Mouse (Mus musculus) gastrocnemius, adult 8-10 months (tissue): Measurements from ENCODE around the gene Sept9. TPM values are rescaled to one million over a fixed set of nuclear protein-coding genes. Genes with fewer than 3 reads are reported as not detected.

Experiments used
- DNase-seq, 2 experiments: peaks; one replicate each; pipeline ENCODE4 v3.0.0; 2022; ENCODE audit warnings: low spot score in 2 of 2
- total RNA-seq, 4 experiments: library from RNA; stranded (reverse); gene quantifications; 2 replicates each; pipeline ENCODE4 v1.2.4; 2022

Sept9 gene
- total RNA-seq, 4 experiments from 2014 or later = 5.7 to 16.2 (median 12.4) TPM

DNA sequence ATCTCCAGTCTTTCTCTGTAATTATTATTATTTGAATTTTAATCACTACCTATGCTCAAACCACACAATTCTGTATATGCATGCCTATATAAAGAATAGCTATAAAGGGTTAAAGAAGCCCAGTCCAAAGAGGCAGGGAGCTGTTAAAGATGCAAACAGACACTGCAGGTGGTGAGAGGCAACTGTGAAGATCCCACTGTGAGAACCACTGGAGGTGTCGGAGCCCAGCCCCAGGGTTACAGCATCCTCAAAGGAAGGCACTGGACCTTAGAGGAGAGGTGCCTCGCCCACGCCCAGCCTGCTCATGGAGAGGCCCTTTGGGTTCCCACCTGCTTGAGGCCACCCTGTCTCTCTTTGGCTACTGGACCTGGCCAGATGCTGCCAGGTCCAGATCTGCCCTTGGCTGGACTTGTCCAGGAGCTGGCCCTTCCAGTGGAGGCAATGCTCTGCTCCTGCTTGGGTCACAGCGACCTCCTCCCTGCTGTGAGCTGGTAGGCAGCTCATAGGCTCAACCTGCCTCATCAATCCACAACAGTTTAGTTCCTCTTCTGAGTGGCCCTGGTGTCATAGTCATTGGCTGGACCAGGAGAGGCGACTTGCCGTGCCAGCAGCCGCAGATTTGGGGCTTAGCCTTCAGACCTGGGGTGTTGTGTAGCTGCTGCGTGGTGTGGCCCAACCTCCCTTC lies 45.7 kb downstream of the Sept9 start:
- DNase-seq = no peak

DNA sequence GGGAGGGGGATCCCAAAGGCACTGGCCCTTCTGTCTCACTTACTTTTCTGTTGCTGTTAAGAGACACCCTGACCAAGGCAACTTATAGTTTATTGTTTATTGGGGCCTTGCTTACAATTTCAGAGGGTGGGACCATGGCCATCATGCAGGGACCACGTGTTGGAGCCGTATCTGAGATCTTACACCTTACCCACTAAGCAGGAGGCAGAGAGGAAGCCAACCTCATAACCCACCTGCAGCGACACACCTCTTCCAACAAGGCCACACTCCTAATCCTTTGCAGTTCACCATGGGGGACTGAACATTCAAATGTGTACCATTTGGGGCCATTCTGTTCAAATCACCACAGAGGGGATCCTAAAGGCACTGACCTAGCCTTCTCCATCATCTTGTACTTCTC lies 46.4 kb downstream of the Sept9 start:
- no peak for DNase-seq

DNA sequence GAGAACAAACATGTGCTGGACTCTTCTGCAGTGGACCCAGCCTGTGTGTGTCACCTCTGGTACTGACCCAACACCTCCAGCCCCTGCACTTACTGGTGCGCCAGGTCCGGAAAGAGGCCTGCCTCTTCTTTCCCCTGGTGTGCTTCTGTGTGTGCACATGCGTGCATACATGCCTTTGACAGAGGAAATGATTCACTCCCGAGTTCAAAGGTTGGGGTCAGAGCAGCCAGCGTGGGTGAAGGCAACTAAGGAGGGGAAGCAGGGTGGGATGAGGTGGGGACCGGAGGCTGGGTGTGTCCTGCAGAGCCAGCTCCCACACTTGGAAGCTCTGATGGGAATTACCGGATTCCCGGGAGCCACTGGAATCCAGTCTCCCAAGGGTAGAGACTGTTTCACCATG lies 46.8 kb downstream of the Sept9 start:
- DNase-seq = no peak

DNA sequence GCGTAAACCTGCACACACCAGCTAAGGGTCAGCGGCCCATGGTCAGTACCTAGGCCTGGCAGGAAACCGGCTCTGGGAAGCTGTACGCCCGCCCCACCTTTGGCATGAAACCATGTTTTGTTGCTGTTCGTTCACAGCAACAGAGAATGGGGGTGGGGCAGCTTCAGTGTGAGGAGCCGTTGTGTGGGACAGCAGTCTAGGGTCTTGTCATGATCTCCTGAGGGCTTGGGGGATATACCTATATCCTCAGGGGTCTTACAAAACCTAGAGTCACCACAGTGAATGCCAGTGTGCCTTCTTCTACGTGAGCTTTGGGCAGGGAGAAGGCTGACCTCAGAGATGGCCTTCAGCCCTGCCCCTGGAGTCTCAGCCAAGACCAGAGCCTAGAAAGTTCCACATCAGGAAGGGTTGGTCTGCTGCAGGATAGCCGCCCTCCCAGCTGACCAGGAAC lies 47.5 kb downstream of the Sept9 start:
- DNase-seq = no peak

DNA sequence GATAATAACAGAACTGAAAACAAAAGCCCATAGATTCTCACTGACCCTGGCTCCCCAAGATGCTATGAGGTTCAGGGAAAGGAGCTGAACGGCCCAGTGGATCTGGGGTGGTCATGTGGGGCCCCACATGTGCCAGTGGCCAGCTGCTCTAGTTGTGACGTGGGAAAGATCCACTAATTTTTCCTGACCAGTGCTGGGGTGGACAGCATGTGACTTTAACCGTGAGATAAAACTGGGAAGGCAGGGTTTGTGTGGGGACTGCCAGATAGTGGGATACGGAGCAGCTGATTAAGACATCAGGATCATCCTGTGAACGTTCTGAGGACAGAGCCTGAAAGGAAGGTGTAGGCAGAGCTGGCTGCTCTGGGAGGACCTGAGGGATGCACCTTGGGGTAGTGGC lies 48.1 kb downstream of the Sept9 start:
- DNase-seq = no peak

DNA sequence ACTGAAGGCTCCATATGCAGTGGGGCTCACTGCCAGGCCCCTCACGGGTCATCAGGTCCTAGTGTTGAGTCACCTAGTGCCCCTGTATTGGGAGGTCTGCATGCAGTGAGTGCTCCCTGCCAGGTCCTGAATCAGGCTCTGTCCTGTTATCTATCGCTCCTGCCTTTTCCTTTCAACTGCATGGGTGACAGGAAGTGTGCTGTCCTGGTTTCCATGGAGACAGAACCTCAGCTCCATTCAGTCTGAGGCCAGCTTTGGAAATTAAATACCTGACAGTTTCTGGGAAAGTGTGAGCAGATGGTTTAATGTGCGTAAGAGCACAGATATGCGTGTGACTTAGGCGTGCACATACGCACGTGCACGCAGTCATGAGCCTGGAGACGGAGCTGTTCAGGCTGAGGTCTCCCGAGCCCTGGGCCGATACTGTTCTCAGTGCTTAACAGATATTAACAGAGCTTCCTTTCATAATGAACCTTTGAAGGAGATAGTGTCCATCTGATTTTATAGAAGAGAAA lies 49.3 kb downstream of the Sept9 start:
- no peak for DNase-seq

DNA sequence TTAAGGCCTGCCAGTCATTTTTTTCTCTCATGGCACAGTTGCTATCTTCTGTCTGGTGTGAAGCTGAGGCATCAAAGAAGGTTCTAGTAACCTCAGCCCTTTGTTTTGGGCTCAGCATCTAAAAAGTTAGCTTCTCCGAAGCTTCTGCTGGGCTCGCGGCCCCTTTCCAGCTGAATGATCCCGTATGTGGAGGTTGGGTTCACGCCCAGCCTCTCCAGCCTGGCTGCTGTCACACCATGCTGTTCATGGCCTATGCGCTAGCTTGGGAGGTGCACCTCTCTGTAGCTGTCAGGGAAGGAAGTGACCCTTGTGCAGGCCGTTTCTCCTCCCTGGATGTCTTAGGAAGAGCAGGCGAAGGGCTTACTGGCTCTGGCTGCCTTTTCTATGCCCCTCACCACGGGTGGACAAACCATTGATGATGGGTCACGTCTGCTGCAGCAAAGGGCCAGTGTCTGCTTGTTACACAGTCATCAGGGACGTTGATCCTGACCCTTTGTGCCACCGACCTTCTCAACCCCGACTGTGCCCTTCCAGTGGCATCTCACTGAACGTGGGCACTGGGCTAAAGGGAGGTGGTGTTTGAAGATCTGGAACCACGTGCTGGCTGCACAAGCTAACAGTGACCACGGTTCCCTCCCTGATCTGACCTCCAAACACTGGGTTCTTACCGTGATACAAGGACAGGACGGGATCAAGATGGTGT lies 50.0 kb downstream of the Sept9 start:
- no peak for DNase-seq

DNA sequence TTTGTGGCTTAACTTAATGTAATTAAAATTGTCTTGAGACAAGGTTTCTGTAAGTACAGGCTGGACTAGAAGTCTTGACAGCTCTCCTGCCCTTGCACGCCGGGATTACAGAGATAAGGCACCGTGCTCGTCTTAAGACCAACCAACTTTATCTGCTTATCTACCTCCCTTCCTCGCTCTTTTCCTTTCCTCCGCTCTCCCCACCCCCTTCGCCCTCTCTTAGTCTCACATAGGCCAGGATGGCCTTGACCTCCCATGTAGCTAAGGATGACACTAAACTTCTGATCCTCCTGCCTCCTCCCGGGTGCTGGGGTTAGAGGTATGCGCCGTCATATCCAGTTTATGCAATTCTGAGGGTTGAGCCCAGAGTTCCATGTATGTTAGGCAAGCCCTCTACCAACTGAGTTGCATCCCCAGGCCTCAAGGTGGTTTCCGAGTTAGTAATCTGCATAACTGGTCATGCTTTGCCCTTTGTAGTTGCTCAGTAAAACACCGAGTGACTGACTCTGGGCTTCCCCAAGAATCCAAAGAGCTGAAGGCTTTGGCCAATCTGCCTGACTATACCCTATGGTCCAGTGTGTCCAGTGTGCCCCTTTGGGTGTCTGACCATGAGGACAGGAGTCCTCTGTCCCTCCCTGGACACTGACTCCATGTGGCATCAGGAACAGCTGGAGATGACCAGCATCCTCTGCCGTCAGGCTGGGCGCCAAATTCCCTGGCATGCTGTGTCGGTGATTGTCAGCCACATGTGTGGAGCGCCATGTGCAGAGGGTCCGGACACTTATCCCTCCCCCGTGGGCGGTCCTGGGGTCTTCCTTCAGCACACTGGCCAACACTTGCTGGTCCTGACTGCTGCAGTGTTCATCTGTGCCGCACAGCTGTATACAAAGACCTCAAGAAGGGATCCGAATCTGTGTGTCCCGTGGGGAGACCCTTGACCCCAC lies 50.8 kb downstream of the Sept9 start:
- DNase-seq = no peak

DNA sequence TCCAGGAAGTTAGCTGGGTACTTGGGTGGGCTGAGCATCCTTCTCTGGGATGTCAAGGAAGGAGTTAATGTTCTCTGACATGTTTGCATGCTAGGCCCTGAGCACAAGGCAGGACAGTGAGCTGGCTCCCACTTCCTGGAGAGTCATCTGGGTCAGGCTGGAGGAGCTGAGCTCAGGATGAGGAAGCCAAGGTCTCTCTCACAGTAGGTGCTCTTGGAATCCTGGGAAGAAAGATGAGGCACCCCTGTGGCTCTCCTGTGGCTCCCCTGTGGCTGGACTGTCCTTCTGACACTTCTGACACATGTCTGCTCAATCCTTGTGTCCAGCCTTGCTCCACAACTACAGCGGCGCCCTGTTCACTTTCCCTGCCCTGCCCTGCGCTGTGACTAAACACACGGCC lies 52.3 kb downstream of the Sept9 start:
- DNase-seq = no peak

DNA sequence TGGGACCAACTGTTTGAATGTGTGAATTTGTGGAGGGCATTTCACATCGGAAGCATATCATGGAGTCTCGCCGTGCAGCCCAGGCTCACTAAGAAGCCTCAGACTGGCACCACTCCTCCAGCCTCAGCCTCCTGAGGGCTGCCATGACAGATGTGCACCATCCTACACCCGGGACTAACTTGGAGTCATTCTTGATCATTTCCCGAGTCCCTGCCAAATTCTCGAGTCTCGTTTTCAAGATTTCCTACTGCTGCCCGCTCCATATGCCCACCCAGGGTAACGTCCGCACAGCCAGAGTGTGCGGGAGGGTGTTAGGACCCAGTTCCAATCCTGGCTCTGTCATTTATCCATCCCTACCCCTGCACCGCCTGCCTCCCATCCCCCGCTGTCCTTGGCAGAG lies 53.4 kb downstream of the Sept9 start:
- DNase-seq = no peak

DNA sequence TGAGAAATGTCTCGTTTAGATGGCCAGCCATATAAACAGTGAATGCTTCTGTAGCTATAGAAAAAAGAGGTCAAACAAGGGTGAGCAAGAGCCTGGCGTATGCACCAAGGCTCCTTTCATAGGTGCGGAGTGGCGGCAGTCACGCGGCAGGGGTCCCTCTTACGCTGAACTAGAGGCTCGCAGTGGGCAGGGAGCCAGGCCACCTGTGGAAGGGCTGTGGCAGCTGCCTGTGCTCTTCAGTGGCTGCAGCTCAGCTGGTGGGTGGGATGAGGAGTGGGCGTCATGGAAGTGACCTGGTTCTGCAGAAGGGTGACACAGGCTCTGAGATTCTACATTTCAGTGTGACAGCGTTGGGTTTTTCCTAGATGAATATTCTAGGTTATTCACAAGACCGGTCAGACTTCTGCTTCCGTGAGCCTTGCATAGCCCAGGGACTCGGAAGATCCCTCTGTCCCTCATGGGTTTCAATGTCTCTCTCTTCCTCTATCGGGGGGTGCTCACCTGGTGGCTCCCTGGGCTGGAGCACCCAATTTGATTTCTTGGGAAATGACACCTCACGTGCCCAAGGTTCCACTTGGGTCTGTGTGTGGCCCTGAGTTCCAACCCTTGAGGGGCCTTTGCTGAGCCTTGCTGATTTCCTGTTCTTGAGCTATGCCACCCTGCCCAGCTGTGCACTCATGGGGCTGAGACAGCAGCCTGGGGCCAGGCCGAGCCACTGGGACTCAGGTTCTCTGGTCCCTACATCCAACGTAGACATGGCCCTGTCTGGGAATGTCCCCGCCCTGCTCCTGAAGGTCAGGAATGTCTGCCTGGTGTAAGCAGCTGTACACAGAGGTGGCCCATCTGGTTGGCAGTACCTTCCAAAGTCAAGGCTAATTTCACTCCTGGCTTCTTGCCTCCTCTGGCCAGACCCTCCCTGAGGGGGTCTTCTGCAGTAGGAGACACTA lies 55.0 kb downstream of the Sept9 start:
- no peak for DNase-seq

DNA sequence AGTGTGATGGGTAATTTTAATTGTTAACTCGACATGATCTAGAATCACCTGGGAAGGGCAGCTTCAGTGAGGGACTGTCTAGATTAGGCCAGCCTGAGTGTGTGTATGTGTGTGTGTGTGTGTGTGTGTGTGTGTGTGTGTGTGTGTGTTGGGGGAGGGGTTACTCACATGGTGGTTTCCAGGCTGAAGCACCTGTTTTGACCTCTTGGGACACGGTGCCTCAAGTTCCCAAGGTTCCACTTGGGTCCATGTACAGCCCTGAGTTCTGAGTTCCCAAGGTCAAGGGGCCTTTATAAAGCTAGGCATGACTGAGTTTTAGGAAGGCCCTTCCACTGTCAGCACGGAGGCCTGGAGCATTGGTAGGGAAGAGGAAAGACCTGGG lies 55.6 kb downstream of the Sept9 start:
- no peak for DNase-seq

DNA sequence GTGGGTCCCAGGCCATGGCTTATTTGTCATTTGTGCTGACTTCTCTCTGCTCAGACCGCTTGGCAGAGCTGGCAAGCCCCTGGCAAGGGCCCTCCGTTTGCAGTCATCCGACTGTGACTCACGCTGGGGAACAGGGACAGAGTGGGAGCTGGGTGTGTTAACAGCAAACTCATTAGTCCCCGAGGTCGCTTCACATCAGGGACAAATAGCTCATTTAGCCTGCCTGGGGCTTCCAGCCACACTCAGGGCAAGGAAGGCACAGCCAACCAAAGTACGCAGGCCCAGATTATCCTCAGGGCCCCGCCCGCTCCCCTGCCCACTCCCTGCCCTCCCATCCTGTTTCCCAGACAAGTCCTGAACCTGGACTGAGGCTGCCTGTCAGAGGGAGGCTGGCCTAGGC lies 56.6 kb downstream of the Sept9 start:
- DNase-seq = no peak

DNA sequence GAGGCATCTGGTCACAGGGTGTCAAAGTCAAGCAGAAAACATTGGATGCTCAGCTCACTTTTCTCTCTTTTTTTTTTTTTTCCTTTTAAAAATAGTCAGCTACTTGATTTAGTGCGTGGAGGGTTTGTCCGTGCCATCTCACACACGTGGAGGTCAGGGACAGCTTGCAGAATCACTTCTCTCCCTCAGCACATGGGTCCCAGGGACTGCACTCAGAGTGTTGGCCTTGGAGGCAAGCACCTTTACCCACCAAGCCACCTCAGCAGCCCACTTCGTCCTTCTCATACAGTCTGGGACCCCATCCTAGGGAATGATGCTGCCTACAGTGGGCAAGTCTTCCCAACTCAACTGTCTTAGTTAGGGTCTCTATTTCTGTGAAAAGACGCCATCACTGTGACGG lies 57.4 kb downstream of the Sept9 start:
- no peak for DNase-seq

DNA sequence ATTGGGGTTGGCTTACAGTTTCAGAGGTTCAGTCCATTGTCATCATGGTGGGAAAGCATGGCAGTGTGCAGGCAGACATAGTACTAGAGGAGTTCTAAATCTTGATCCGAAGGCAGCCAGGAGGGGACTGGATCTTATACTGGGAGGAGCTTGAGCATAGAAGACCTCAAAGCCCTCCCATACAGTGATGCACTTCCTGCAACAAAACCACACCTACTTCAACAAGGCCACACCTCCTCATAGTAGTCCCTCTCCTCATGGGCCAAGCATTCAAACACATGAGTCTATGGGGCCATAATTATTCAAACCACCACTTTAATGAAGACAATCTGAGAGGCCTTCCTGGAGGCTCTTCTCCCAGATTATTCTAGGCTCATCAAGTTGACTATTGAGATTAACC lies 57.8 kb downstream of the Sept9 start:
- DNase-seq = no peak

DNA sequence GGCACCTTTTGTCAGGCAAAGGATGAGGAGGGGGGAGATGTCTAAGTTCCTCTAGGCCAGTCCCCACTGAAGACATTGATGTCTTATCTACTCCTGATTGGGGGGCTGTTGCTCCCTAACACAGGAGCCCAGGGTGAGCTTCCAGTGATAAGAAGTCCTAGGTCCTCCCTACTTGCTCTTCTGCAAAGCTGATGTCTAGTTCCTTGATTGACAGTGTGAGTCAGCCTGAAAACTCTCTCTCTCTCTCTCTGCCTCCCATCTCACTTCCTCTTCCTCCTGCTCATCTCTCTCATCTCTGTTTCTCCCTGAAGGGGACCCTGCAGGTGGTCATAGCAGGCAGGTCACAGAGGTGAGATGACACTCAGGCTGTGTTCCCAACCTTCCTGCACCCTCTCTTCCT lies 58.4 kb downstream of the Sept9 start:
- no peak for DNase-seq

DNA sequence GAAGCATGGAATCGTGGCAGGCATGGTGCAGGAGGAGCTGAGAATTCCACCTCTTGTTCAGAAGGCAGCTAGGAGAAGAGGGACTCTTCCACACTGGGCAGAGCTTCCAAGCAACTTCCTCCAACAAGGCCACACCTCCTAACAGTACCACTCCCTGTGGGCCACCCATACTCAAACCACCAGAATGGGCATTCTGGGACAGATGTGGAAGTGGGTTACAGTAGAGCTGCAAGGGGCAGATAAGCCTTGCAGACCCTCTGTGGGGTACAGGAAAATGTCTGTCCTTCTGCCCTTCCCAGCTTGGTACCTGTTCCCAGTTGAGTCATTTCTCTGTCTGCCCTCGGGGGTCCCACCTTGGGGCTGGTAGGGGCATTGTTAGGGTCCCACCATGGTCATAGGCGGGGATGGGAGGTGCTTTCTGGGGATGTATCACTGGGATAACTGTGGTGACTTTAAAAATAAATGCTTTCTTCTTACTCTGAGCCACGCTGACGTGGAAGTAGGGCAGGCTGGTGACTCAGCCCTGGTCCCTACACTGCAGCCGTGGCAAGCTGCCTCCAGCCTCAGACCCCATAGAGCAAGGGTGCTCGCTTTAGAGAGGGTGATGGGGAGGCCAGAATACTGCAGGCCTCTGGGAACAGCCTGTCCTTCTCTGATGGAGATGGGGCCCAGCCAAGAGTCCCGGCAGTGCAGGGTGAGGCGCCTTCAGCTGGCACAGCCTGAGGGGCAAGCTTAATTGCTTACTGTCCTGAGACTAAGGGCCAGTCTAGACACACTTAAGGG lies 59.9 kb downstream of the Sept9 start:
- DNase-seq = no peak

DNA sequence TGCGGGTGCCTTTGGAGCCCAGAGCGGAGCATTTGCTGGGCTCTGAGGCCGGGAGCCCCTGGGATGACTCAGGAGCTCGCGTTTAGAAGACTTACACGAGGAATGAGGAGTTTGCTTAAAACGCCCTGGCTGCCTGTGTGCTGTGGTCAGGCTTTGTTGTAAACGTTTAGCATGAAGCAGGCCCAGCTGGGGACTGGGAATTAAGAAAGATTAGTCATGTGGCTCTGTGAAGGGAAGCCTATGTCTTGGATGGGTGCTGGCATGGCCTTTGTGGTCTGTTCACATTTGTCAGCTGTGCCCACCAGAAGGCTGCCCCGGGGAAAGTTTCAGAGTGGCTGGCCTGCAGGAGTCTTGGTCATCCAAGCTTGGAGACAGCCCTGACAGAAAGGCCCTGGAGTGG lies 61.2 kb downstream of the Sept9 start:
- no peak for DNase-seq

DNA sequence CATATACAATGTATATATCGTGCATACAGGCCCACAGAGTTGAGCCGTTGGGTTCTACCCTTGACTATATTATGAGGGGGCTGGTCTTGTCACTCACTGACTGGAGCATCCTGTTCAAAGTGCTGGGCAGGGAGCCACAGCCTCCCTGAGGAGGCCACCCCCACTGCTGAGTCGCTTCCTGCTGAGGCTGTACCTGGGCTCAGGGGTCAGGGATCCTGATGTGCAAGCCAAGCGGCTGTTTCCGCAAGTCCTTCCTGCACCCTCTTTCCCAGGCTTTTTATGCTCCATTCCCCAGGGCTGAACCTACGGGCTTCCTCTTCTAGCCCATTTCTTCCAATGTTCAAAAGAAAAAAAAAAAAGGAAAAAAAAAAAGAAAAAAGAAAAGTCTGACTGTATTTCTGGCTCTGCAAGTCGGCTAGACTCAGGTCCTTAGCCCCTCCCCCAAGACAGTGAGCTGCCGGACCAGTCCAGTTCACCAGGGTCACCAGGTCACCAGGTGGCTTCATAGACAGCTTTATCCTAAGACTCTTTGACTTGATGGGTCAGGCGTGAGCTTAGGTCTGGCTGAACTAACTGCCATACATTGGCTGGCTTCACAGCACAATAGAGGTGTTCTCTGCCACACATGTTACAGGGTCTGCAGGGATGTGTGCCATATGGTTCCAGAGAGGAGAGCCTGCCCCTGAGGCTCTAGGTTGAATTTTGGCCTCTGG lies 63.8 kb downstream of the Sept9 start:
- no peak for DNase-seq
